Mouse (Mus musculus) erythroblast, embryonic 14.5 days (primary cell): Measurements from ENCODE around the gene Slc35c2.

Source experiments
- GATA1 ChIP-seq: IDR thresholded peaks from 2 replicates; pipeline ENCODE4 v1.6.1; 2012; ENCODE audit warnings: low read length, inconsistent platforms, mixed read lengths
- TAL1 ChIP-seq: IDR thresholded peaks from 3 replicates; pipeline ENCODE4 v1.6.1; 2012; ENCODE audit warnings: low read length, inconsistent platforms, mixed read lengths

- TF ChIP-seq GATA1 (no peak), TAL1 (no peak)
These were observed 53.4 kb downstream of the Slc35c2 start for GRCm38 (mm10) chr2:165234291-165234612.
